Mouse (Mus musculus) MEL (cell line): ENCODE measurements around the gene Fam219b.

Experiments
- CTCF ChIP-seq, 3 experiments: IDR thresholded peaks in 2 of 3; conservative IDR thresholded peaks in 1 of 3; 2 replicates each; pipeline ENCODE4 v1.5.1; 2011 to 2012; ENCODE audit warnings: low read length in 3 of 3, low read depth in 2 of 3, mild to moderate bottlenecking in 2 of 3, improper control_type of control experiment in 1 of 3, inconsistent platforms in 1 of 3, mixed read lengths in 1 of 3, moderate library complexity in 1 of 3; ENCODE audit not compliant: control insufficient read depth in 1 of 3, insufficient read depth in 1 of 3, poor library complexity in 1 of 3, severe bottlenecking in 1 of 3
- GABPA ChIP-seq: IDR thresholded peaks from 2 replicates; pipeline ENCODE4 v1.6.1; 2012; ENCODE audit warnings: low read depth, mild to moderate bottlenecking, inconsistent platforms, low read length, improper control_type of control experiment, moderate library complexity
- POLR2A ChIP-seq, 2 experiments: IDR thresholded peaks; 2 replicates each; pipeline ENCODE4 v1.6.1; 2011 to 2012; ENCODE audit warnings: low read length in 2 of 2, mild to moderate bottlenecking in 2 of 2, control low read depth in 1 of 2, improper control_type of control experiment in 1 of 2, low read depth in 1 of 2, moderate library complexity in 1 of 2; ENCODE audit not compliant: control insufficient read depth in 1 of 2, insufficient read depth in 1 of 2, poor library complexity in 1 of 2
- RCOR1 ChIP-seq: IDR thresholded peaks from 2 replicates; pipeline ENCODE4 v1.6.1; 2012; ENCODE audit warnings: low read depth, mild to moderate bottlenecking, inconsistent platforms, low read length, improper control_type of control experiment
- TAL1 ChIP-seq: IDR thresholded peaks from 2 replicates; pipeline ENCODE4 v1.6.1; 2012; ENCODE audit warnings: mild to moderate bottlenecking, inconsistent platforms, low read length, moderate library complexity, mixed read lengths
- USF1 ChIP-seq: IDR thresholded peaks from 2 replicates; pipeline ENCODE4 v1.6.1; 2014; ENCODE audit warnings: low read depth, mild to moderate bottlenecking, inconsistent platforms, low read length, improper control_type of control experiment, moderate library complexity
- ZNF384 ChIP-seq: IDR thresholded peaks from 2 replicates; pipeline ENCODE4 v1.6.1; 2012; ENCODE audit warnings: low read depth, mild to moderate bottlenecking, inconsistent platforms, low read length, improper control_type of control experiment

- TF ChIP-seq CTCF (IDR thresholded peaks at IDR 0.05 in 2 of 3, conservative IDR thresholded peaks at IDR 0.05 in 1 of 3; ENCODE audit: control insufficient read depth in 1 of 3, insufficient read depth in 1 of 3, low read depth in 2 of 3, low read length in 3 of 3, poor library complexity in 1 of 3, severe bottlenecking in 1 of 3) = 0 out of 6 replicates have a peak, but pooled peaks of 1 of the 3 experiments have one; percentile 1
- no peak for TF ChIP-seq ZNF384
- TF ChIP-seq GABPA = no peak
- TF ChIP-seq POLR2A (IDR thresholded peaks at IDR 0.05; ENCODE audit: control insufficient read depth in 1 of 2, insufficient read depth in 1 of 2, low read depth in 1 of 2, low read length in 2 of 2, poor library complexity in 1 of 2) = peak; percentile 52 to 91; a peak in 3 of 4 replicates
- TF ChIP-seq USF1 = peak; percentile 23; the same call in 1 of the 2 replicates
- no peak for TF ChIP-seq RCOR1
- no peak for TF ChIP-seq TAL1
Measured at GRCm38 (mm10) chr9:57560861-57561710, 23.8 kb downstream of the Fam219b start, which contains the start of gene Scamp2.
